Mouse (Mus musculus): ENCODE measurements around the gene 6430550D23Rik. TPM values are rescaled to one million over a fixed set of nuclear protein-coding genes. Genes with fewer than 3 reads are reported as not detected.
"Not testable (repeated sequence)": the region's sequence is repeated elsewhere in the genome, so short reads cannot be mapped to it uniquely, and the experiment has no call there.

The 6430550D23Rik gene
- total RNA-seq, 2 experiments from 2014 or later = 1.5 to 1.6 TPM

DNA sequence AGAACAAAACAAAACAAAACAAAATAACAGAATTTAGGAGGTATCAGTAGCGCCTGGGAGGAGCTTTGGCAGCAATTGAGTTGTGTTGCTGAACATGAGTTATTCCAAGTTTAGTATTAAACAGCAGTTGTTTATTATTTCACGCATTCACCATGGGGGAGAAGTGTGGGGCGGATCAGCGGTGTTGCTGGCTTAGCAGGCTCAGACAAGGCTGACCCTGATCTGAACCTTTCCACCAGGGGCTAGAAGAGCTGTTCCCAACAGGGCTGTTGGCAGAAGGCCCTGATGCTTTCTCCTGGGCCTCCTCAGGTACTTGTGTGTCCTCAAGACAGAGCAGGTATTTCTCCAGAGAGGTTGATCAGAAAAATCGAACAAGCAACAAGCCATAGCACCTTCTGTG lies 47.8 kb downstream of the 6430550D23Rik start:
- DNase-seq (ENCODE audit: low spot score in 2 of 2) = no peak
- intact Hi-C loops (cut with DNase I) = loop anchor here (10.0 kb wide), 1 partner anchor 185 kb away; the partner anchor contains the start of genes Nfs1 and Romo1

DNA sequence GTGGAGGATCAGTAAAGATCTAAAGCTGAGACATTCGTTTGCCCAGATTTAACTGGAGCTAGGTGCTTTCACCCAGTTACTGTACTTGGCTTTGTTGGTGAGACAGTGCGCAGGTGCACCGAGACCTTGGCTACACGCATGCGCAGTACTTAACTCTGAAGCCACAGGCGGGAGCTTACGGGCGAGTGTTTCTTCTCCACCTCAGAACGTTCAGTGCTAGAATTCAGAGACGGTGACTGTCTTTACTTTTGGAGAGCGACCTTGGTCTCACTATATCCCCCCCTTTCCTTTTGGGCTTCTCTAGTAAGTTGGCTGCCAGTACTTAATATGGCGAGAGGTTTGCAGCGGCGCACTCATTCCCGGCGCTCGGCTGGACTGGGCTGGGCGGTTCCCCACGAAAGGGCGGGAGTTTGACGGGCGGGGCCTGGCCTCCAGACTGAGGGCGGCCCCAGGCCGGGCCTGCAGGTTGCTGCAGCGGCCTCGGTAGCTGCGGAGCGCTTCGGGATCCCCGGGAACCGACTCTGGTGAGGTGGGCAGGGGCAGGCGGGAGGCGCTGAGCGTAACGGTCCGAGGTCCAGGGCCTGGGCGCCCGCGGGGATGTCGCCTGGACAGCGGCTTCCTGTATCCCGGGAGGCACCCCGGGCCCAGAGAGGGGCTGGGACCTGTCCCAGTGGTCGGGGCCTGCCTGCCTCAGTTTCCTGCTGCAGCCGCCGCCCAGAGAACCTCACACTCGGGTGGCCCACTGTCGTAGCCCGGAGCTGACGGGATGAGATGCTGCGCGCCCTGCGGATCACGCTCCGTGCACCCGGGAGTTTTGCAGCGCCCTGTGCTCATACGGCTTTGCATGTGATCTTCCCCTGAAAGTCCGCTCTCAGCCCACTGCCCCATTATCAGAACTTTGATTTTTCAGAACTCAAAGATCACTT lies 51.4 kb downstream of the 6430550D23Rik start, which contains the start of gene Cep250:
TSS of gene Cep250 (plus strand) at position 325 of the 926 bp plus-strand sequence.
- DNase-seq (ENCODE audit: low spot score in 2 of 2) = peak; percentile 86 to 88
- intact Hi-C loops (cut with DNase I) = no loop called here

GRCm38 (mm10) chr2:155952006-155952405 lies 55.8 kb downstream of the 6430550D23Rik start:
- peak in 1 of 2 experiments; percentile 37 for DNase-seq (ENCODE audit: low spot score in 2 of 2)
- intact Hi-C loops (cut with DNase I) = no loop called here

GRCm38 (mm10) chr2:155949362-155949761 lies 58.4 kb downstream of the 6430550D23Rik start:
- intact Hi-C loops (cut with DNase I) = no loop called here

GRCm38 (mm10) chr2:155947390-155948002 lies 60.3 kb downstream of the 6430550D23Rik start:
- intact Hi-C loops (cut with DNase I) = no loop called here
- no peak for DNase-seq (ENCODE audit: low spot score in 2 of 2)

More at GRCm38 (mm10) chr2:155949362-155949761, 58.4 kb downstream of the 6430550D23Rik start:
- no peak for DNase-seq (ENCODE audit: low spot score in 2 of 2)

DNA sequence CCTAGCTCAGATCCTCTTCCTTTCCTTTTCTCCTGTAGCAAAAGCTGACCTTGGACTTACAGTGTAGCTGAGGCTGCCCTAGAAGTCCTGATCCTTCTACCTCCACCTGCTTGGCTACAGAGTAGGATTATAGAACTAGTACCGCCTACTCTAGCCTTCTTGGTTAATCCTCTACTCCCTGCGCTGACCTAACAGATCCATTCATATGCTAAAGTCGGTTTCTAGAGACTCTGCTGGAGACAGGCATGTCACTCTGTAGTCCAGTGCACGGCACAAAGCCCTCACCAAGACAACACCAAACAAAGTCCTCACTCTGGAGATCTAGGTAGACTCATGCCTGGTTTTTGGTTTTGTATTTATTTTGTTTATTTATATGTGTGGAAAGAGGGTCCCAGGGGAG lies 61.3 kb downstream of the 6430550D23Rik start:
- intact Hi-C loops (cut with DNase I) = loop anchor here (1.0 kb wide), 1 partner anchor 98 kb away; no protein-coding TSS in a partner anchor
- DNase-seq (ENCODE audit: low spot score in 2 of 2) = no peak

DNA sequence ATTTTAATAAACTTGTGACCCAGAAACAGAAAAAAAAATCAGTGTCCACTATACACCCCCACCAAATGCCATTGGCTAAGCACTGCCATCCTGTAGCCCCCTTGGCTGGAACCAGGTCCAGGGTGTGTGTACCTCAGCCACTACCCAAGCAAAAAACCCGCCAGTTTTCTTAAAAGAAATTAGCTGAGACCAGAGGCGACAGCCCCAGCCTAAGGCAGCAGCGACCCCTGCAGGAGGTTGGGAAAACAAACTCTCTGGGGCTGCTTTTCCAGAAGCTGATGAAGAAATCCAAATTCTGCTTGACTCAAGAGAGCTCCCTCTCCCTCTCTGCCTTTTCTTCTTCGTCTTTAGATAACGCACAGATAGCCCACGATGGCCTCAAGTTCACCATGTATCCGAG lies 61.7 kb downstream of the 6430550D23Rik start:
- intact Hi-C loops (cut with DNase I) = loop anchor here (1.0 kb wide), 1 partner anchor 98 kb away; no protein-coding TSS in a partner anchor
- peak; percentile 49 to 60 for DNase-seq (ENCODE audit: low spot score in 2 of 2)

DNA sequence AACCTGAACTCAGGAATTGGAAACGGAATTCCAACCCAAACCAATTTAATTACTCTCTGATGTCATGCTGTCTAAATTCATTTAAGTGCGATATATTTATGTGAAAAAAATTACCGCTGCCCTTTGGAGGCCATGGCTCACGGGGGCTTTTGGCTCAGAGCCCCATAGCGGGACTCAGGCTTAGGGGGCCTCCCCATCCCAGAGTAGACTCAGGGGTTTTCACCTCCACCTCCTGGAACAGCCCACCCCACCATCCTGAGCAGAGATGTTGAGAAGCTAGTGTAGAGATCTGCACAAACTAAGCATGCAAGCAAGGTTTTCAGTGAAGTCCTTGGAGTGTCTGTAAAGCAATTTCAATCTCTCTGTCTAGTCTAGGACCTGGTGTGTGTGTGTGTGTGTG lies 62.2 kb downstream of the 6430550D23Rik start:
- intact Hi-C loops (cut with DNase I) = no loop called here

GRCm38 (mm10) chr2:155945124-155945523 lies 62.7 kb downstream of the 6430550D23Rik start, which contains the start of gene Gdf5:
Gdf5 (minus strand) TSS chr2:155945367.
- DNase-seq (ENCODE audit: low spot score in 2 of 2) = peak; percentile 44 to 49
- intact Hi-C loops (cut with DNase I) = no loop called here

More for the DNA sequence above, 62.2 kb downstream of the 6430550D23Rik start:
- no peak for DNase-seq (ENCODE audit: low spot score in 2 of 2)

DNA sequence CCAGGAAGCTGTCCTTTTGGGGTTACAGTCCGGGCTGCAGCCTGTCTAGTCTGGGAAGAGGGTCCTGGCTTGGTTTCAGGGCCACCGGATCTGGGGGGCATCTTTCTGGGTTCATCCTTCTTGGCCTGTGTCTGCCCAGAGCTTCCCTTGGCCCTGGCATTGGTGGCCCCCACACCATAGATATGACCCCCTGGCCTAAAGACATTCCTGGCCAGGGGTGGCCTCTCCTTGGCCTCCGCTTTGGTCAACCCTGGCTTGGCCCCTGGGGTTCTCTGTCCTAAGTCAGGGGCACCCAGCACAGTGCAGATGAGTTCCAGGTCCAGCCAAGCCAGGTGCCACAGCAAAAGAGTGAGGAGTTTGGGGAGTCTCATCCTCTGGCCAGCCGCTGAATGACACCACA lies 63.1 kb downstream of the 6430550D23Rik start:
- DNase-seq (ENCODE audit: low spot score in 2 of 2) = no peak
- intact Hi-C loops (cut with DNase I) = no loop called here

DNA sequence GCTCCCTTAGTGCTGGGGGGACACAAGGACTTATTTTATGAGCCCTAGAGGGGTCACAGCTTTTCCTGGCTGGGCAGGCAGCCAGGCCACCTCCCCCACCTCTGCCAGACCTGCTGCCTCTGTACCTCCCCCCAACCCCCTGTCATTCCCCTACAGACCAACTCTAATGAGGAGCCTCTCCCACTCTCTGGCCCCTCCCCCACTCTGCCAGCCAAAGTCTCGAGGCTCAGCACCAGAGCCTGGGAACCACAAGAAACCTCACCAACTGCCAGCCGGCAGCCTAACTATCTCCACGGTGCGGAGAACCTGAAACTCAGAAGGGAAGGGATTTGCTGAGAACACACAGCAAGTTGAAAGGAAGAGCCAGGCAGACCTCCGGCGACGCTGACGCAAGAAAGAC lies 64.3 kb downstream of the 6430550D23Rik start:
- DNase-seq (ENCODE audit: low spot score in 2 of 2) = no peak
- intact Hi-C loops (cut with DNase I) = no loop called here

- no peak for DNase-seq (ENCODE audit: low spot score in 2 of 2)
- intact Hi-C loops (cut with DNase I) = no loop called here
These were observed 65.9 kb downstream of the 6430550D23Rik start for GRCm38 (mm10) chr2:155941697-155942442.

- no peak for DNase-seq (ENCODE audit: low spot score in 2 of 2)
- intact Hi-C loops (cut with DNase I) = no loop called here
These were observed 67.1 kb downstream of the 6430550D23Rik start, which contains the start of gene Gm15557 for GRCm38 (mm10) chr2:155940681-155941080. Gm15557 (plus strand) TSS chr2:155940728.

DNA sequence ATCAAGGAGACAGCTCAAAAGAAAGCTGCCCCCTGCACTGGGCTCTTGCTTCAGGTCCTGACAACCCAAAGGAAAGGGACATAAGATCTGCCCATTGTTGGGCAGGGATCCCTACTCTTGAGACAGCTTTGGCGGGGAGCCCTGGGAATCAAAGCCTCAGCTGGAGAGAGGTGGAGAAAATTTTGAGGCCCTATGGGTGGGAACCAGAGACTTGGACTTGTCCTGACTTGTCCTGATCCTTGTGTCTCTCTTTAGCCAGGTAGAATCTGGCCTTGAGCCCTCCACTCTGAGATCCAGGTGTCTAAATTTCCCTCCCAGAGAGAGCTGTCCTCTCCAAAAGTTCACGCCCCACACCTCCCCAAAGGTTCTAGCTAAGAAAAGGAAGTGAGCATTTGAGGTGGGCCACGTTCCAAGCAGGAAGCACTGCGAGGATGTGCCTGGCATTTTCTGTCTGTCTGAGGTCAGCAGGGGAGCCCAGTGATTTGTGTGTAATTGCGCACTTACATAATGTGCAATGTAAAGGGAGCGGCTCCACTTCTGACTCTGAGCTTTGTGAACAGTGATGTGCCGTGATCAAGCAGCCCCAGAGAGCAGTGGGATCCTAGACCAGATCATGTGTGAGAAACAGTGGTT lies 67.8 kb downstream of the 6430550D23Rik start:
- intact Hi-C loops (cut with DNase I) = no loop called here
- DNase-seq (ENCODE audit: low spot score in 2 of 2) = no peak

DNA sequence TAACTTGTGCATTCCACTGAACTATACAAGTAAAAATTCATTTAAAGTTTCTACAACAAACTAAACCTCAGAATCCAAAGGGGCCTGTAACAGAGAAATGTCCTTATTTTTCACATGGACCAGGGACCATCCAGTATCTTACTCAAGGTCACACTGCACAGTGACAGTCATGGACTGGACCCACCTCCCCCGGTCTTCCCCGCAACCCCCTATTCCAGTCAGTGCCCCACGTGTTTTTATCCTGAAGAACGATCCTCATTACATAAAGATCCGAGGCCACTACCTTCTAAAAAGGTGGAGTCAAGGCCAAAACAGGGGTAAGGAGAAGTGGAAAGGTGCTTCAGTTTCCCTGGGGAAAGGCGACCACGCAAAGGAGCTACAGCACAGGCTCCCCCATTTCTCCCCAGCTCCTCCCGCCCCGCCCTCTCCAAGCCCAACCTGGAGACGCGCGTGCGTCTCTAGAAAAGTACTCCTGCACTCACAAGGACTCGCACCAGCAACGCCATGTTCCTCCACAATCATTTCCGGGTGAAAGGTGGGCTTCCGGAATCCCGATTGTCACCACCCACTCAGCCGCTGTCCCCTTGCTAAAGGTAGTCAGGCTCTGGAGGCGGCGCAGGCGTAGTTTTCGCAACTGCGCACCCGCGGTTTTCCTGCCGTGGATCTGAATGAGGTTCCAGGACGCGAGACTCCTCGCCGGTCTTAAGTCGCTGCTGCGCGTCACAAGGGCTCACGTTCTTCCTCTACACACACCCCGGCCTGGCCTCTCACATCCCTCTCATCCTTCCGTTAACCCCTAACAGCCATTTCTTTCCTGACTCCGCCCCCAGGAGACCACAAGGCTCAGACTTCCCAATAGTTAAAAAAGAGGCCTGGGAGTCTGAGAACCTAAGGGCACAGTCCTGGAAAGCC lies 78.0 kb downstream of the 6430550D23Rik start, which contains the start of gene Uqcc1:
TSS of gene Uqcc1 (minus strand) at position 780 of the 912 bp plus-strand sequence.
- DNase-seq (ENCODE audit: low spot score in 2 of 2) = peak; percentile 94
- intact Hi-C loops (cut with DNase I) = no loop called here

GRCm38 (mm10) chr2:155928711-155929345 lies 78.9 kb downstream of the 6430550D23Rik start:
- no peak for DNase-seq (ENCODE audit: low spot score in 2 of 2)
- intact Hi-C loops (cut with DNase I) = no loop called here

DNA sequence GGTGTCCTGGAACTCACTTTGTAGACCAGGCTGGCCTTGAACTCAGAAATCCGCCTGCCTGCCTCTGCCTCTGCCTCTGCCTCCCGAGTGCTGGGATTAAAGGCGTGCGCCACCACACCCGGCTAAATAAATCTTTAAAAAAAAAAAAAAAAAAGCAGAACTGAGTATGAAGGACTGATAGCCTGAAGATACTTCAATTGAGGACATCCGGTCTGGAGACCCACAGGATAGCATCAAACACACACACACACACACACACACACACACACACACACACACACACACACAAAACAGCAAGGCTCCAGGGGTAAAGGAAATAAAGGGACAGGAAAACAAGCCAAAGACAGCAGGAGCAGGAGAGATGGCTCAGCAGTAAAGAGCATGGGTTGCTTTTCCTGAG lies 82.6 kb downstream of the 6430550D23Rik start:
- intact Hi-C loops (cut with DNase I); DNase-seq (ENCODE audit: low spot score in 2 of 2): not testable (repeated sequence)
